Comparison of ENCODE assay signal across 8 mouse cellular contexts in genomic region chr19:4045966-4046865, GRCm38 (mm10). TPM values are rescaled to one million over a fixed set of nuclear protein-coding genes. Genes with fewer than 3 reads are reported as not detected.
A peak's percentile ranks its signal among the peaks of the same experiment; 100 is the strongest.
DNase-seq lines count a peak whose midpoint lies in the region; ATAC-seq and TF ChIP-seq lines count a peak whose summit lies in the region.

Gene Gstp2 (minus strand): TSS chr19:4046023.

- no peak within 1 kb of the TSS for H3K9ac ChIP-seq in midbrain, embryonic 13.5 days (replicated peaks)
- H3K9ac ChIP-seq in limb, embryonic 13.5 days = no peak within 1 kb of the TSS
- no peak within 1 kb of the TSS for H3K9ac ChIP-seq in midbrain, postnatal 0 days (replicated peaks; ENCODE audit: low read length, poor library complexity, severe bottlenecking)

- H3K4me1 ChIP-seq in midbrain, embryonic 10.5 days = 0 out of 2 replicates have a peak, but pooled peaks cover 2% of the 10 kb centered on the region
- no peaks in the 10 kb centered on the region for H3K4me1 ChIP-seq in midbrain, embryonic 13.5 days (replicated peaks)
- H3K4me1 ChIP-seq in limb, embryonic 13.5 days = peaks cover 5% of the 10 kb centered on the region; the same call in 1 of the 2 replicates
- no peaks in the 10 kb centered on the region for H3K4me1 ChIP-seq in midbrain, postnatal 0 days (ENCODE audit: insufficient read depth, low read length)

- H3K4me3 ChIP-seq in midbrain, embryonic 10.5 days = no peak within 1 kb of the TSS
- H3K4me3 ChIP-seq in midbrain, embryonic 13.5 days (replicated peaks) = no peak within 1 kb of the TSS
- H3K4me3 ChIP-seq in limb, embryonic 13.5 days = no peak within 1 kb of the TSS
- no peak within 1 kb of the TSS for H3K4me3 ChIP-seq in midbrain, postnatal 0 days (ENCODE audit: low read depth, low read length)

- H3K27me3 ChIP-seq in midbrain, embryonic 10.5 days (ENCODE audit: low read depth, poor library complexity, severe bottlenecking) = no peaks in the 10 kb centered on the region
- H3K27me3 ChIP-seq in midbrain, embryonic 13.5 days = no peaks in the 10 kb centered on the region
- H3K27me3 ChIP-seq in limb, embryonic 13.5 days = no peaks in the 10 kb centered on the region
- H3K27me3 ChIP-seq in midbrain, postnatal 0 days (ENCODE audit: insufficient read depth, low read length) = no peaks in the 10 kb centered on the region

- TF ChIP-seq CTCF in midbrain, postnatal 0 days (IDR thresholded peaks at IDR 0.05) = peak; percentile 65

- no peaks in the 10 kb centered on the region for H3K36me3 ChIP-seq in midbrain, embryonic 10.5 days
- no peaks in the 10 kb centered on the region for H3K36me3 ChIP-seq in midbrain, embryonic 13.5 days
- no peaks in the 10 kb centered on the region for H3K36me3 ChIP-seq in limb, embryonic 13.5 days
- no peaks in the 10 kb centered on the region for H3K36me3 ChIP-seq in midbrain, postnatal 0 days (ENCODE audit: insufficient read depth, low read length)

- ATAC-seq in midbrain, embryonic 13.5 days = no peak
- ATAC-seq in limb, embryonic 13.5 days (ENCODE audit: low FRiP score, low read depth) = no peak
- ATAC-seq in midbrain, postnatal 0 days (ENCODE audit: low FRiP score) = peak; percentile 34; the same call in 1 of the 2 replicates

- WGBS in midbrain, embryonic 10.5 days = 66% methylated on average over 16 of the region's 16 CpGs
- WGBS in midbrain, embryonic 13.5 days = 58% methylated on average over 16 of the region's 16 CpGs
- 63% methylated on average over 16 of the region's 16 CpGs for WGBS in limb, embryonic 13.5 days
- 54% methylated on average over 16 of the region's 16 CpGs for WGBS in midbrain, postnatal 0 days

- no peaks in the 10 kb centered on the region for H3K9me3 ChIP-seq in midbrain, embryonic 10.5 days (replicated peaks)
- H3K9me3 ChIP-seq in midbrain, embryonic 13.5 days = no peaks in the 10 kb centered on the region
- H3K9me3 ChIP-seq in limb, embryonic 13.5 days = no peaks in the 10 kb centered on the region
- H3K9me3 ChIP-seq in midbrain, postnatal 0 days (ENCODE audit: low read length) = no peaks in the 10 kb centered on the region

- no peak within 1 kb of the TSS for H3K4me2 ChIP-seq in midbrain, embryonic 13.5 days (replicated peaks)
- peak within 1 kb of the TSS; percentile 22; the same call in 1 of the 2 replicates for H3K4me2 ChIP-seq in limb, embryonic 13.5 days (replicated peaks)
- H3K4me2 ChIP-seq in midbrain, postnatal 0 days (ENCODE audit: low read depth, low read length, poor library complexity, severe bottlenecking) = peak within 1 kb of the TSS; percentile 15; the same call in 1 of the 2 replicates

- no peak within 1 kb of the TSS for H3K27ac ChIP-seq in midbrain, embryonic 10.5 days (replicated peaks)
- H3K27ac ChIP-seq in midbrain, embryonic 13.5 days = no peak within 1 kb of the TSS
- no peak within 1 kb of the TSS for H3K27ac ChIP-seq in limb, embryonic 13.5 days
- no peak within 1 kb of the TSS for H3K27ac ChIP-seq in midbrain, postnatal 0 days (ENCODE audit: low read depth, low read length)

- DNase-seq in midbrain, embryonic 10.5 days (ENCODE audit: low spot score) = peak; percentile 30
- DNase-seq in embryo, embryonic 10.5 days (ENCODE audit: low spot score) = peak; percentile 55
- peak; percentile 90 to 92 for DNase-seq in heart, adult 18-20 months
- peak; percentile 87 to 88 for DNase-seq in kidney, adult 8-10 months
- peak; percentile 80 for DNase-seq in midbrain, postnatal 0 days (ENCODE audit: low spot score)
- peak; percentile 82 for DNase-seq in testis, postnatal 10 days (ENCODE audit: low spot score)

RNA-seq across cellular contexts. Expression of gene Gstp2, which starts in this region (rescaled TPM):
- 1.0 and 2.8 TPM in 2 replicates for polyA plus RNA-seq in midbrain, embryonic 10.5 days (2016; fragmentation: Nextera tagmentation; extraction: Ambion mirVana)
- 1.3 and 3.9 TPM in 2 replicates for polyA plus RNA-seq in midbrain, embryonic 13.5 days (2015; fragmentation: Nextera tagmentation; extraction: Ambion mirVana)
- total RNA-seq in heart, adult 18-20 months (2021) = 100 to 1,000 TPM; 123 to 134 TPM
- polyA plus RNA-seq in limb, embryonic 13.5 days (2015; fragmentation: Nextera tagmentation; extraction: Ambion mirVana) = 0.61 and 6.7 TPM in 2 replicates
- total RNA-seq in midbrain, postnatal 0 days (2014; rRNA removed) = 3.6 TPM in 1 of 2 replicates, not detected in the other
- 2.4 and 4.1 TPM in 2 replicates for polyA plus RNA-seq in midbrain, postnatal 0 days (2015; fragmentation: Nextera tagmentation; extraction: Ambion mirVana)

Comparison
In these comparisons a context has a peak if more than half of its experiments do, and no peak if none do; other contexts are left out.
1. RNA of gene Gstp2 (total RNA-seq): 123 to 134 TPM in heart, adult 18-20 months; 3.6 TPM in midbrain, postnatal 0 days; every median in the first group is over 10 times any median in the second.
2. DNase-seq: peak in every context shown above with its lines; median percentile 91 in heart, adult 18-20 months; 88 in kidney, adult 8-10 months; 82 in testis, postnatal 10 days; 80 in midbrain, postnatal 0 days; 55 in embryo, embryonic 10.5 days; 30 in midbrain, embryonic 10.5 days.